Mouse (Mus musculus): ENCODE measurements at regions not wholly inside any gene's neighbourhood (a gene's known extent, or its start where the extent isn't known, plus 50 kb on each side); places are given as distances from the start of the nearest gene placed in this dataset.

DNA sequence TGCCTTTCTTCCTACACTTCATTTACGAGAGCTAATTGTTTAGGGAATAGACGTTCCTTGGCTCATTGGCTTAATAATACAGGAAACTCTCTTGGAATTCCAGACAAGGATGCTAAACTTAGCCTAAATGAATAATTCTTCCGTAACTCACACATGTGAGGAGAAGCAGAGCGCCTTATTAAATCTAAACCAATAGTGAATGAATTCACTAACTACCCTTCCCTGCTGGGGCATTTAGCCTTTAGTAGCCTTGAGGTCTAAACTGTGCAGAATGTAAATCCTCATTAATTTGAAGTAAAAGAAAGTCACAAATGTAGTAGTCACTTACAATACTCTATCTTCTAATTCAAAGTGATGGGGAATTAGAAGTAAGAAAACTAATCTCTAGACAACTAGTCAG, 301.4 kb downstream of the Kctd8 start:
- no peak for DNase-seq

DNA sequence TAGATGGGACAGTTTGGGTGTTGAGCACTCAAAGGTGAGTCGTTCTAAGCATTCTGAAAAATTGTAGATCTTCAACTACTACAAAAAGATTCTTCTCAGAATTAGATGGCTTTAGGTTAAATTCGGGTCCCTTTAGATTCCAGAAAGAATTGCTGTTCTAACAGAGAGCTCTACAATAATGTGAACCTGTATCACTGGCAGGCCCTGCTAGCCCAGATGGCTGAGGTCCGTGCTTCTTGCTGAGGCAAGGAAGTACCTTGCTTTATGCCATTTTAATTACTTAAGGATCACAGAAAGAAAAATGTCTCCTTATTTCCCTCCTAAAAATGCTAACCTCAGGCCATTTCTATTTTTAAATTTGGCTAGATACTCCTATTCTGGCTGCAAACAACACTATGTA, 322.1 kb downstream of the Kctd8 start:
- peak; percentile 10 to 49 for DNase-seq

DNA sequence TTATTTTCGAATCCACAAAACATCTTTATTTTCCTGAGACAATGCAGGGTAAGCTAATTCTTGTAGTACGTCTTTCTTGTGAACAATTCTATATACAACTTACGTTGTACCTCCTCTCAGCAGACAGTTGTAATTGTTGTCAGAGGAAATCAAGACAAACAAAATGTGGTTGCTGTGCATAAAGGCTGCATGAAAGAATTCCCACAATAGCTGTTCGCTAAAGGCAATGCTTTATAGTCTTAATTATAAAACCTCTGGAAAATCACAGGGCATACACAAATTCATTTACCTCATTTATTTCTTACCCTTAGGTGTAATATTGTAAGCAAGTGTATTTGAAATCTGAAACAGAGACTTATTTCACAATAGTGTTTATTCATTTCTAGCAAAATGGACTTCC, 355.3 kb downstream of the Kctd8 start:
- DNase-seq: no peak

DNA sequence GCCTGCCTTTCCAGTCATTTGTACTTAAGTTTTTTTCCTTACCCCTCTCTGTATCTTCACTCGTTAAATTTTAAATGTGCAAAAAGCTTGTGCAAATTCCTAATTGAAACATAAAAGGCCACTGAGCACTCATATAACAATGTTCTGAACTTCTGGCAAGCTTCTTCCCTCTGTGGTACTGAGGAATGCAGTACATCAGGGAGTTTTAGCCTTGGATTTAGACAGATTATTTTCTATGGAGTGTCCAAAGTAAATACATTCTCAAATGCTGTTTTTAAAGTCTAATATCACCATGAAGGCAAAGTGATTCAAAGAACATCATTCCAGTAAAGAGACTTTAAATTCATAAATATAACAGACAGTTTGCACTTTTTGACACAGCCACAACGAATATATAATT, 386.8 kb downstream of the Kctd8 start:
- DNase-seq: no peak
